Mouse (Mus musculus): Measurements from ENCODE around the gene Gm20518.

Gene Gm20518

DNA sequence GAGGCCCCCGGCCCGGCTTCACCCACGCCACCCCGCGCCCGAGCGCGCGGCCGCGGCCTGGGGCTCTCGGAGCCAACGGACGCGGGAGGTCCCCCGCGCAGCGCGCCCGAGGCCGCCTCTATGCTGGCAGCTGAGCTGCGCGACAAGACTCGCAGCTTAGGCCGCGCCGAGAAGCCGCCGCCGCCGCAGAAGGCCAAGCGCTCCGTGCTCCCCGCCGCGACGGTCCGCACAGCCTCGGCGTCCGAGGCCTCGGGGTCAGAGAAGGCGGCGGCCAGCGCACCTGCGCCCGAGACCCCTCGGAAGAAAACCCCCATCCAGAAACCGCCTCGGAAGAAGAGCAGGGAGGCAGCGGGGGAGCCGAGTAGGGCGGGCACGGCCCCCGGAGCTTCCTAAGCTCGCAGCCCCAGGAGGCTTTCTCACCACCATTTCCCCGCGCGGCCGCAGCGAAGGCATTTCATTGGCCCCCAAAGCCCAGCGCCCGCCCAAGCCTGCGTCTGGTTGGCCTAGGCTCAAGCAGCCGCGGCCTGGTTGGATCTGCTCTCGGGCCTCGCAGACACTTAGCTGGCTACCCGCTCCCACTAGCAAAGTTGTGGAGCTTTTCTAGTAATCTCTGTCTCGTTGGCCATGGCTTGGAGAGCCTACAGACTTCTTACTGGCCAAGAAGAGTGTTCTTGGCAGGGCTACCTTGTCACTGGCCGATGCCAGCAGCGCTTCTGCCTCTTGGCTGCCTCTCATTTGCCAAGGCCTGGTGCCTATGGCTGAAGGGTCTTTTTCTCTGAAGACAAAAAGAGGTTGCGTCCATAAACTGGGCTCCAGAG is 84.1 kb downstream of the Gm20518 start:
- peak; percentile 80 for DNase-seq (ENCODE audit: low read depth, low spot score)

GRCm38 (mm10) chr16:17806581-17807191 is 84.8 kb downstream of the Gm20518 start:
- DNase-seq (ENCODE audit: low read depth, low spot score): no peak

- no peak for DNase-seq (ENCODE audit: low read depth, low spot score)
These were observed 86.5 kb downstream of the Gm20518 start for GRCm38 (mm10) chr16:17804982-17805381.

DNA sequence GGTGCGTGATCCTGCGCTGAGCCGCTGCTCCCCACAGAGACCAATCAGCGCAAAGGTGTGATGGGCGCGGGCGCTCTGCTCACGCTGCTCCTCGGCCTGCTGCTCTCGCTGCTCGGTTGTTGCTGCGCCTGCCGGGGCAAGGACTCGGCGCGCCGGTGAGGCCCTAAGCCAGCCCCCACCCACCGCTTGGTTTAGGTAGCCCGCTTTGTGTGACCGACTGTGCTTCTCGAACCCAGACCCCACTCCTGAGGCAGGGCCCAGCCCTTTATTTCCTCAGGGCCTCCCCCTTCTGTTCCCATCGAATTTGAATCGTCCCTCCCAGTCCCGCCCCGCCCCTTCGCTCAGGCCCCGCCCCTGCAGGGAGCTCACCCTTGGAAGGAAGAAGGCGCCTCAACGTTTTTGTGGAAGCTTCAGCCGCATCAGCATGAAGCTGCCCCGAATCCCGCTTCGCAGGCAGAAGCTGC is 87.0 kb downstream of the Gm20518 start:
- DNase-seq (ENCODE audit: low read depth, low spot score): no peak

DNA sequence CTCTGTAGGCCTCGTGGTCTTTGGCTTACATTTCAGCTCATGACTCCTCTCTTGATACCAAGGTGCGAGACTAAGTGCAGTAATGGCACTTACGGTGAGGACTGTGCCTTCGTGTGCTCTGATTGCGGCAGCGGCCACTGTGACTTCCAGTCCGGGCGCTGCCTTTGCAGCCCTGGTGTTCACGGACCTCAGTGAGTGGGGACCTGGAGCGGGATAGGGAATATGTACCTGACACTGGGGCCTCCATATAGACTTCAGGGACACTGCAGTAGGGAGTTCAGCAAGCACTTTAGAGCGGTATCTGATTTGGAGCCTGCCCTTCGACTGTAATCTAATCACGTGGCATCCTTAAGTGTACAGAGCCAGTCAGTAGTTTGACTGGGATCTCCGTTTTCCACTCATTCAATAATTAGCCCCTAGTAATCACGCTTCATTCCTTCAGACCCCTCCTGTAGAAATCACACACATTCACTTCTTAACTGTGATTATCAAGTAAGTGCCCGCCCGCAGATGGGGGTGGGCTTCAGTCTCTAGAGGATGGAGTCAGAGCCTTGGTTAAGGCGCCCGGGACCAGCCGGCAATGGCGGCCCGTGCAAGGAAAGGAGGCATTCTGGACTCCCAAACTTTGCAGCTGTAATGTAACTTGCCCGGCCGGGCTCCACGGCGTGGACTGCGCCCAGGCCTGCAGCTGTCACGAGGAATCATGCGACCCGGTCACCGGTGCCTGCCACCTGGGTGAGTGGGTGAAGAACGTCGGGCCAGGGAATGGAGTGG is 87.6 kb downstream of the Gm20518 start:
- no peak for DNase-seq (ENCODE audit: low read depth, low spot score)

- no peak for DNase-seq (ENCODE audit: low read depth, low spot score)
These were observed 88.4 kb downstream of the Gm20518 start for GRCm38 (mm10) chr16:17802839-17803674.

DNA sequence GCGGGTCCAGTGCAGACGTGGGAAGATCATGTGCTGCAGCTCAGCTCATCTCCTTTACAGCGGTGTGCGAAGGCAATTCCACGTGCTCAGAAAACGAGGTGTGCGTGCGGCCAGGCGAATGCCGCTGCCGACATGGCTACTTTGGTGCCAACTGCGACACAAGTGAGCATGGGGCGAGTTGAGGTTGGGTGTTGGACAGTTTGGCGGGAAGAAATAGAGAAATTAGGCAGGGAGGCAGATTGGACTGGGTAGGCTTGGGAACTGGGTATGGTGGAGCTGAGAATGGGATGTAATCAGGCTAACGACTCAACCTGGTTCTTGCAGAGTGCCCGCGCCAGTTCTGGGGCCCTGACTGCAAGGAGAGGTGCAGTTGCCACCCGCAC is 89.0 kb downstream of the Gm20518 start:
- no peak for DNase-seq (ENCODE audit: low read depth, low spot score)

- DNase-seq (ENCODE audit: low read depth, low spot score): no peak
These were observed 89.6 kb downstream of the Gm20518 start for GRCm38 (mm10) chr16:17801777-17802455.

DNA sequence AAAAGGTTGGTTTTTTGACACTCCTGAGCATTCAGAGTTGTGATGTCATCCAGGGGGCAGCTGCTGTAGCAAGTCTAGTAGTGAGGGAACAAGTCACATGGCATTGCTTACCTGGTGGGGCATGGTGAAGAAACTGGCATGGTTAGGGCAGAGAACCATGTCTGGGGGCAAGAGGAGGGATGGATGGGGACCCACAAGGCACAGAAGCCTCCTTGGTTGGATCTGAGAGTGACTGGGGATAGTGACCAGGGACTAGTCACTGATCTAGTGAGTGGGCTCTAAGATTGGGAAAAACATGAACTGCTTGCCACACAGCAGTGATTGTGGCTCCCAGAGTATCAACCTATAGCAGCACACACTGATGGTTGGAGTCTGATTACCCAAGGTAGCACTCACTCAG is 91.9 kb downstream of the Gm20518 start:
- DNase-seq (ENCODE audit: low read depth, low spot score): no peak

GRCm38 (mm10) chr16:17798321-17799180 is 92.9 kb downstream of the Gm20518 start:
- no peak for DNase-seq (ENCODE audit: low read depth, low spot score)

- DNase-seq (ENCODE audit: low read depth, low spot score): no peak
These were observed 93.6 kb downstream of the Gm20518 start for GRCm38 (mm10) chr16:17797812-17798311.

GRCm38 (mm10) chr16:17796971-17797811 is 94.3 kb downstream of the Gm20518 start, which contains the start of gene Scarf2:
TSS of gene Scarf2 (plus strand) at chr16:17797282.
- DNase-seq (ENCODE audit: low read depth, low spot score): no peak

GRCm38 (mm10) chr16:17796519-17796918 is 95.0 kb downstream of the Gm20518 start:
- no peak for DNase-seq (ENCODE audit: low read depth, low spot score)

DNA sequence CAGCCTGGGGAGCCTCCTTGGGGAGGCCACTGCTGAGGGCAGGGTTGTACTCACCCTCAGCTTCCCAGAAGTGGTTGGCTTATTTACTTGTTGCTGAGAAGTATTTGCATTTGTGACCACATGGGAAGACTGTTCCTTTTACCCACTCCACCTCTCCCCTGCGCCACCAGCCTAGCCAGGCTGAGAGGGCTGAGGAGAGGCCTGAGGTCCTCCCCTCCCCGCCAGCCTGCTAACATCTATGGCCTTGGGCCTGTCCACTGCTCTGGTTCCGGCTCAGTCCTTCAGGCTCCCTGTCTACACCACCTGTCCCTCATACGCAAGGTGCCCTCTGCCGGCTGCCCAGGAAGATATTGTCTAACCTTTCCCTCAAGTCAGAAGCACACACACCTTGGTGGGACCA is 95.8 kb downstream of the Gm20518 start:
- DNase-seq (ENCODE audit: low read depth, low spot score): no peak

- no peak for DNase-seq (ENCODE audit: low read depth, low spot score)
These were observed 97.4 kb downstream of the Gm20518 start for GRCm38 (mm10) chr16:17794047-17794446.

DNA sequence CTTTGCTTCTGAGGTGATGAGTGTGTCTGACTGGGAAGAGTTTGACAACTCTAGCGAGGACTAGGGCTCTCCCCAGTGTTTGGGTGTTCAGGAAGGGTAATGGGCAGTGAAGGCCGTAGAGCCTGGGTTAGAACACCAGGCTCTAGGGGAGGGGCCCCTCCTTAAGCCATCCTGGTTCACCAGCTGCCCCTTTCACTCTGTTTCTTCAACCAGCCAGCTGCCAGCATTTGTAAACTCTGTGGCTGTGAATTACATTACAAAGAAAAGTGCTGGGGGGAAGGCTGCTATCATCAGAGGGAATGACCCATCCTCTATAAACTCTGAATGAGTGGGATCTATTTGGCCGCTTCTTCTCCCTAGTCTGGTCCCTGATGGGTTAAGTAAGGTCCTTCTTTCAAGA is 98.7 kb downstream of the Gm20518 start:
- no peak for DNase-seq (ENCODE audit: low read depth, low spot score)

DNA sequence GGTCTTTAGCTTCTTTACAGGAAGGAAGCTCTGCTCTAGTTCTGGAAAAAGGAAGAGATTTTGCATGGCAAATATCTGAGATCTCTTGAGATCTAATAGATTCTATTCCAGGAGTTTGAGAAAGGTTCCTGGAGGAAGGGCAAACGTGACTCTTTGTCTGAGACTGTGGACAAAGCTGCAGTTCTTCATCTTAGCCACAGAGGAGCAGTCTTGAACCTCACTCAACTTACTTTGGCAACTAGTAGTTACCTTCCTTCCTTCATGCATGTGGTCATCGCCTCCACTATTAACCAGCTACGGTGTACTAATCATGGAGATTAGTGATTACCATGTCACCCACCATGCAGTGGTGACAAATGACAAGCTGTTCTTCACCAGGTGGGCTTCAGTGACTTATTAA is 106.1 kb downstream of the Gm20518 start:
- DNase-seq (ENCODE audit: low read depth, low spot score): no peak
